Mouse (Mus musculus): ENCODE data around the gene Xrcc4.

DNA sequence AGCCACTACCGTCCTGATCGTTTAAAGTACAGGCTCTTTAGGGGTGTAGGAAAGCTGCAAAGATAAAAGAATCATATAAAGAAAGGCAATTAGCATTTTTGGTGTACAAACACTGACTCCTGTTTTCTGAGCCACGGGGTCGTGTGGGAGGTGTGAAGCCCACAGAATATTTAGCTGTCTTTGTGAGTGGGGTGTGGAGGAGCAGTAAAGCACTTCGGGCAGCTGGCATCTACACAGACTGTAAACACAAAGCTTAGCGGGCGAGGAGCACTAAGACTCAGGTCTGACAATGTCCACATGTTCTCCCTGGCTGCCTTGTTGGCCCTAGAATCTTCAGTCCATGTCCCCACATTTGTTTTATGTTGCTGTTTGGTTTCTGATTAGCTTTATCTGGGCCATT is 16.7 kb upstream of the Xrcc4 start:
- TF ChIP-seq CTCF (IDR thresholded peaks at IDR 0.05; ENCODE audit: low read depth, low read length) (no peak), POLR2A (IDR thresholded peaks at IDR 0.05; ENCODE audit: insufficient read depth, low read length) (no peak)
